Mouse (Mus musculus): ENCODE measurements around the gene 5430402E10Rik. TPM values are rescaled to one million over a fixed set of nuclear protein-coding genes. Genes with fewer than 3 reads are reported as not detected.

5430402E10Rik gene
- polyA plus RNA-seq (2014; fragmentation: Illumina TruSeq; extraction: RNeasy Lipid Tissue Mini Kit (QIAGEN cat#74804); ENCODE audit: low read depth, low replicate concordance): not detected

GRCm38 (mm10) chrX:77924962-77925361, at the start of gene 5430402E10Rik:
5430402E10Rik (minus strand) TSS chrX:77925062.

Other genes starting within 250 kb of the 5430402E10Rik start
- gene Prkx, start 128.8 kb downstream of the 5430402E10Rik start, polyA plus RNA-seq (2014; fragmentation: Illumina TruSeq; extraction: RNeasy Lipid Tissue Mini Kit (QIAGEN cat#74804); ENCODE audit: low read depth, low replicate concordance): 10.7 TPM
- not detected for gene Pbsn, start 71.4 kb downstream of the 5430402E10Rik start, polyA plus RNA-seq (2014; fragmentation: Illumina TruSeq; extraction: RNeasy Lipid Tissue Mini Kit (QIAGEN cat#74804); ENCODE audit: low read depth, low replicate concordance)
- 0.29 TPM for gene Gm14744, start 60.3 kb downstream of the 5430402E10Rik start, polyA plus RNA-seq (2014; fragmentation: Illumina TruSeq; extraction: RNeasy Lipid Tissue Mini Kit (QIAGEN cat#74804); ENCODE audit: low read depth, low replicate concordance)
- gene Obp1a, start 166.3 kb upstream of the 5430402E10Rik start, polyA plus RNA-seq (2014; fragmentation: Illumina TruSeq; extraction: RNeasy Lipid Tissue Mini Kit (QIAGEN cat#74804); ENCODE audit: low read depth, low replicate concordance): not detected
- not detected for gene Gm5938, start 200.4 kb upstream of the 5430402E10Rik start, polyA plus RNA-seq (2014; fragmentation: Illumina TruSeq; extraction: RNeasy Lipid Tissue Mini Kit (QIAGEN cat#74804); ENCODE audit: low read depth, low replicate concordance)